Mouse (Mus musculus) lung, postnatal 4 days (tissue): ENCODE measurements around the gene Epb41l5.

ENCODE experiments used
- DNase-seq, 2 experiments: peaks; one replicate each; pipeline ENCODE4 v3.0.0; 2021

Epb41l5 gene

GRCm38 (mm10) chr1:119530941-119531340 lies 117.9 kb downstream of the Epb41l5 start:
- no peak for DNase-seq

GRCm38 (mm10) chr1:119525689-119526591 lies 122.9 kb downstream of the Epb41l5 start, which contains the start of gene Tmem185b:
Tmem185b (plus strand) TSS chr1:119526160.
- peak; percentile 95 to 96 for DNase-seq

DNA sequence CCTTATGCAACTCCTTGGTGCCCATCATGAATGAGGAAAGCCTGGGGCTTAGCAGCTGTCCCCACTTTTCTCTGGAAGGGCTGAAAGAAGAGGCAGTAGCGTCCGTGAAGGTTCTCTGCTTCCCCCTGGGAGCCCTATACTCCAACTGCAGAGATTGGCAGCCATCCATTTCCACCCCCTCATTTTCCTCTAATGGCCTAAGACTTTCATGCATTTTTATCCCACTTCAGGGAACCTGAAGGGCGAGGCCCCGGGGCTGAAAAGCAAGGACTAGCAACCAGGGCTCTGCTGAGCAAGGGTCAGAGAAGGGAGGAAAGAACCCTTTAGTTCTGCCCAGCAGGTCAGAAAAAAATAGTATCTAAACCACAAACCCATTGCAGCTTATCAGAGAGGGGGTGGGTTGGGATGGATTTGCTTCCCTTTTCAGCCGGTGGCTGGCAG lies 123.8 kb downstream of the Epb41l5 start:
- peak in 1 of 2 experiments; percentile 69 for DNase-seq

- no peak for DNase-seq
These were observed 125.0 kb downstream of the Epb41l5 start for GRCm38 (mm10) chr1:119523826-119524225.

DNA sequence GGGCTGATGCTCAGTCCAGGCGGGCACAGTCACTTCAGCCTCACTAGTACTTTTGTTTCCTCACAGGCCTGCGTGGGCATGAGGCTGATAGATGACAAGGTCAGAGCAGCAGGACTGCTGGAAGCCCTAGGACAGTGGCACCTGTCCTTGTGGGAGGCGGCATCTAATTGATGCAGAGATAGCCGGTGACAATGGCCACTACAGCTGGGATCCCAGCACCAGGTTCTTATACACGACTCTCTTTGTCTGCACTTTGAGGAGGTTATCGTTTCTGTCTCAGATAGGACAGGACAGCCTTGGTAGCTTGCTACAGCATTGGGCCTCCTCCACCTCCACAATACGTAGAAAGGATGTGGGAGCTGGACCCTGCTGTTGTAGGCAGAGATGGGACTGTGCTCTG lies 125.4 kb downstream of the Epb41l5 start:
- DNase-seq, result no peak

GRCm38 (mm10) chr1:119522726-119523125 lies 126.1 kb downstream of the Epb41l5 start:
- DNase-seq, result no peak

- no peak for DNase-seq
These were observed 127.1 kb downstream of the Epb41l5 start for GRCm38 (mm10) chr1:119521681-119522080.

DNA sequence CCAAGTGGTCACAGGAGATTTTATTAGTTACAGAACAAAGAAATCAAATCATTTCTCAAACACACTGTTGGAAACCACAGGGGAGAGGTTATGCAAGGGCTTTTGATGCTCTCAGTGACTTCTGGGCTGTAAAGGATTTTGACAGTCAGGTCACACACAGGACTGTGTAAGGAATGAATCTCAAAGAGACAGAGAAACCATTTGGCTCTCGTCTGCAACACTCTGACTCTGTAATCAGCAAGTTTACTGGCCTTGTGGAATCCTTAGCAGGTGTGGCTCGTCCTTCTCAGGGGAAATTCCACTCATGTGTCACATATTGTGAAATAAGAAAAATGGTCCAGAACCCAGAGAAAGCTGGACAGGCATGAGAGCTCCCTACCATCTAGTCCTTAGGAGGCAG lies 127.8 kb downstream of the Epb41l5 start:
- DNase-seq, result peak in 1 of 2 experiments; percentile 43

DNA sequence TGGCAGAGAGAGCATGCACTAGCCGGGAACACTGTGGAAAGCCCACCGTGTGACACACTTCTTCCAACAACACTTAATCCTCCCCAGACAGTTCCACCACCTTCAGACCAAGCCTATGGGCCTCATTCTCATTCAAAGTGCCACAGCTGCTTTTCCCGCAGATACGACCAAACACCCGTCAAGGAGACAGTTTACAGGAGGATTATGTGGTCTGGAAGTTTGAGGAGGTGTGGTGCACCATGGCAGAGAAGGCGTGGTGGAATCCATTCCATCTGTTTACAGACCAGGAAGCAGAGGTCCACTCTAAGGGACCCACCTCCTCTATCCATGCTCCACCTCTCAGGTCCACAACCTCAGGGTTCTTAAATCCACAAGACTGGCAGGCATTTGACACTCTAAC lies 129.5 kb downstream of the Epb41l5 start:
- DNase-seq, result no peak

GRCm38 (mm10) chr1:119518786-119519185 lies 130.0 kb downstream of the Epb41l5 start:
- DNase-seq, result no peak

- no peak for DNase-seq
These were observed 130.7 kb downstream of the Epb41l5 start for GRCm38 (mm10) chr1:119518060-119518459.

GRCm38 (mm10) chr1:119510857-119511256 lies 137.9 kb downstream of the Epb41l5 start:
- DNase-seq, result no peak

DNA sequence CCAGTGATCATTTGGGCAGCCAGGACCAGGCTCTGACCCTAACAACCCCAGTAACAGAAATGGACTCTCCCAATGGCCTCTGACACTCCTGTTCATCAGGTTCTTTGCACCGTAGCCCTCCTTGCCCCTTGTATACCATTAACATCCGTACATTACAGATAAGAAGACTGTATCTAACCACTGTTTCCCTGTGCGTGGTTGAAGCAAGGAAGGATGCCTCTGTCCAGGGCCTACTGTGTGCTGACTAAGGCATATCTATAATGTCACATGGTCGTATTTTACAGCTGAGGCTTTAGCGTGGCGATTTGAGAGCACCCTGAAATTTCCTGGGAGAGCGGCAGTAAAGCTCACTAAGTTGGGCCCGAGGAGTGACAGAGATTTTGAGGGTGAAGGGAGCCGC lies 138.4 kb downstream of the Epb41l5 start:
- DNase-seq, result no peak

DNA sequence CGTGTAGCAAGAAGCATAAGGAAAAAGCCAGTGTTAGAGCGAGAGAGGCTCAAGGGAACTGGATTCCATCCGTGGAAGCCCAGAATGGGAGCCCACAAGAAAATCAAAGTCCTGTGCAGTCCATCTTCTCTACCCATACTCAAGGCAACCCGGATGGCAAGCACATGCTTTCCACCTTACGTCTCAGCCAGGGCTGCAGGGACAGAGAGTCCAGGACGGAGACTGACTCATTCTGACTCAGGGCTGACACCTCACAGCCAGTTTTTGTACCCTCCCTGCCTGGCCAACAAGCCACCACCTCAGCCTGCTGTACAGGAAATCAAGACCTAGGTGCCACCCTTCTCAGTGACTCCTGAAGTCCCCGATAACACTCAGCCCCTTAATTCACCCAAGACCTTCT lies 139.3 kb downstream of the Epb41l5 start:
- DNase-seq, result no peak

DNA sequence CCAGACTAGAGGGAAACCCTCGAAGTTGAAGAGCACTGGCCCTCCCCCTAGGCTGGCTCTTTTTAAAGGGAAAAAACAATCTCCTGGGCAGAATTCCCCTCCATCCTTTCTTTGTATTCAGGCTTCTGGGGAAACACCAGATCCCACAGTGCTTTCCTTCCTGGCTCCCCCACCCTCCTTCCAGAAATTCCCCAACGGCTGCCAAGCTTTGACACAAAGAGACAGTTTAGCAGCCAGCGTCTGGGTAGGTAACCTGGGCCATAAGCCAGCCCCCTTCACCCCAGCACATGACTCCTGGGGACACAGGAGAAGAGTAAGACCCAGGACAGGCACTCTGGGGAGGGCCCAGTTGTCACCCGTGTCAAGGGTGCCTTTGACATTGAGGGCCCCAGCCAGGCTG lies 140.3 kb downstream of the Epb41l5 start:
- DNase-seq, result peak; percentile 59 to 76

DNA sequence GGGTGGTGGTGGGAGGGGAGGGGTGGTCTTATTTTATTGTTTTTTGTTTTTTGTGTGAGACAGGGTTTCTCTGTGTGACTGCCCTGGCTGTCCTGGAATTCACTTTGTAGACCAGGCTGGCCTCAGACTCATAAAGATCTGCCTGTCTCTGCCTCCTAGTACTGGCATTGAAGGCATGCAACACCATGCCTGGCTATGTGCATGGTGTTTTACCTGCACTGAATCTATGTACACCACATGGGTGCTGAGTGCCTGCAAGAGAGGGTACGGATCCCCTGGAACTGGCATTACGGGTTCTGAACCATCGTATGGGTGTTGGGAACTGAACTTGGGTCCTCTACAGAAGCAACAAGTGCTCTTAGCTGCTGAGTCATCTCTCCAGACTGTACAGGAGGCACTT lies 142.8 kb downstream of the Epb41l5 start:
- DNase-seq, result no peak

DNA sequence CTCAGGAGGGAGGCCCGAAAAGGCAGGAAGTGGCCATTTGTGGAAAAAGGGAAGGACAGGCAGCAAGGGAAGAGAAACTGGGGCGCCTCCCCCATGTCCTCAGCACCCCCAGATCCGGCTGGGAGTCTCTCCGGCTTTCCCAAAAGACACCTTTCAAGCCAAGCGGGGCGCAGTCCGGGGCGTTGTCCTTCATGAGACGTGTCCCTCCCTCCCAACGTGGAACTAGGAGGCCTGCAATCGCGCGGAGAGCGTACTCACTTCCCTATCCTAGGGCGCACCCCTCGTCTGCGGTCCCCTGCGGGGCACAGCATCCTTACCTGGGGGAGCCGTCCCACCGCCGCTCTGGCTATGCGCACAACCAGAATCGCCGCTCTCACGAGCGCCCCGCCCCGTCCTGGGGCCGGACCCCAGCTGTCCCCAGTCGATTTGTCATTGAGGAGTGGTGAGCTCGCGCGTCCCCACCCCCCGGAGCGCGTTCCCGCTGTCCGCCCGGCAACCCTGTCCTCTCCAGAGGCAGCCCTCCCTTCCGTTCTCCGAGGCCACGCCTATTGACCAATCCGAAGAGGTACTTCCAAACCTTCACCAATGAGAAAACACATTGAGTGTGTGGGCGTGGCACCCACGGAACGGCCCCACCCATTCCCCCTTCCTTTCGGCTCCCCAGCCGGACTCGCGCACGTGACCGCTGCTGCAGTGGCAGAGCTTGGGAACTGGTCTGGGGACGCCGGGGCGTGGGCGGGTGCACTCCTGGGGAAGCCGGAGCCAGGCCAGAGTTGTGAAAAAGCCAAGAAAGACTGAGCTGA lies 144.3 kb downstream of the Epb41l5 start, which contains the start of gene Ralb:
TSS of gene Ralb (minus strand) at position 535 of the 803 bp plus-strand sequence.
- peak; percentile 98 to 99 for DNase-seq

DNA sequence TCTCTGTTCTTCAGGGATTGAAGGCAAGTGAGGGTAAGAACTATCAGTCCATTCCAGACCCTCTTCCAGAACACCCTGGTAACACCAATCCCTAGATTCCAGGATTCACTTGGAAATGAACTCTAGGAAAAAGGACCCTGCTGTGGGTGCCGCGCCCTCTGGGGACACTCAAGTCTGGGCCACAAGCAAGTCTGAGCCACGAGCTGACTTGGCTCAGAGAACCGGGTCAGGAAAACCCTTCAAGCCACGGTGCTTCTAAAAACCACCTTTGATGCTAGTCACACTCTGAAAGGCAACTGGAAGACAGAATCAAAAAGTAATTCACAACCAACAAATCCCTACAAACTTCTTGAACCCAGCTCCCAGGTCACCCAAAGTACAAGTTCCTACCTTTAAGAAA lies 145.0 kb downstream of the Epb41l5 start:
- peak in 1 of 2 experiments; percentile 28 for DNase-seq

DNA sequence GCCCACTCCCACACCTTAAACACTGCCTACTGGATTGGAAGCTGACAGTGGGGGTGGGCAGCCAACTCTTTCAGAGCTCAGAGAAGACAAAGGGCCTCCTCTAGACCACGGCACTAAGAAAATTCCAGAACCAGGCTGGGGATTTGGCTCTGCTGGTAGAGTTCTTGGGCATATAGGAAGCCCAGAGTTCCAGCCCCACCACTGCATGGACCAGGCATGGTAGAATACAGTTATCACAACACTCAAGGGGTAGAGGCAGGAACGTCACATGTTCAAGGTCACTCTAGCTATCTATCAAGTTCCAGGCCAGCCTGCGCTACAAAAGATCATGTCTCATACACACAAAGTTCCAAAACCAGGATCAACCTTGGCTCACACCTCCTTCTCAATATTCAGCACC lies 145.6 kb downstream of the Epb41l5 start:
- DNase-seq, result no peak

DNA sequence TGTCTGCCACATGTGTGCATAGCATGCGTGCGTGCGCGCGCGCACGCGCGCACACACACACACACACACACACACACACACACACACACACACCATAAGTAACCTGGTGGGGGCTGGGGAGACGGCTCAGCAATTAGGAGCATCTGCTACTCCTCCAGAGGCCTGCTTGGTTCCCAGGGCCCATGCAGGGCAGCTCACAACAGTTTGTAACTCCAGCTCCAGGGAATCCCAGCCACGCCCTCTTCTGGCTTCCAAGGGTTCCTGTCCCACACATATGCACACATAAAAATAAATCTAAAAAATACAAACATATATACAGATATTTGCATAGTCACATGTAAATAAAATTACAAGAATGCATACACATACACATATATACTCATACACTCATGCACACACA lies 146.1 kb downstream of the Epb41l5 start:
- DNase-seq, result no peak

- DNase-seq, result no peak
These were observed 146.9 kb downstream of the Epb41l5 start for GRCm38 (mm10) chr1:119501881-119502280.

GRCm38 (mm10) chr1:119499456-119499855 lies 149.3 kb downstream of the Epb41l5 start:
- DNase-seq, result no peak

DNA sequence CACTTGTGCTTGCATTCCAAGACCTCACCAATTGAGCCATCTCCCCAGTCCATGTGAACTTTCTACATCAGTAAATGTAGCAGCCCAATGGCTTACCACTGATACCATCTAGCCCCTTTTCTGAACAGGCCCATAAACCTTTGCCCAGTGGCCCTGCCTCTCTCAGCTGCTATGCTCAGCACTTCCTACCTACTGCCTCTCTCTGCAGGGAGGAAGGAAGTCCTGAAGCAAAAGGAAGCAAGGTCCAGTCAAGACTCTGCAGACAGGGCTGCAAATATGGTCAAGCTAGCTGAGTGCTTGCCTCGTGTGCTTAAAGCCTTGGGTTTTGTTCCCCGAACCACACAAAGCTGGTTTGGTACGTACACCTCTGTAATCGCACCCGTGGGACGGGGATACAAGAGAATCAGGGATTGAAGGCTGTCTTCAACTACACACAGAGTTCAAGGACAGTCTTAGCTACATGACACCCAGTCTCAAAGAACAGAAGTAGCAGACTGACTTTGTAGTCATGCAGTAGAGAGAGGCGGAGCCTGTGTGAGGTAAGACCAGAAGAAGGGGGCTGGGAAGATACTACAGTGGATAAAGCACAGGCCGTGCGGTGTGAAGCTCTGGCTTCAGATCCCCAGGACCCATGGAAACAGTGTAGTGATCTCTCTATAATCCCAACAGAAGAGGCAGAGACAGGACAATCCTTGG lies 150.1 kb downstream of the Epb41l5 start:
- DNase-seq, result no peak
